Mouse (Mus musculus): ENCODE data around the gene Sppl2b.

The Sppl2b gene

GRCm38 (mm10) chr10:80897861-80898510, 42.9 kb downstream of the Sppl2b start:
- no peak for DNase-seq (ENCODE audit: low read depth)

GRCm38 (mm10) chr10:80899074-80899473, 44.0 kb downstream of the Sppl2b start:
- DNase-seq (ENCODE audit: low read depth) = no peak

- DNase-seq (ENCODE audit: low read depth) = no peak
Measured at GRCm38 (mm10) chr10:80899591-80900317, 44.7 kb downstream of the Sppl2b start.

GRCm38 (mm10) chr10:80900318-80901247, 45.5 kb downstream of the Sppl2b start, which contains the start of gene Timm13:
TSS of gene Timm13 (minus strand) at chr10:80900969.
- DNase-seq (ENCODE audit: low read depth) = peak; percentile 98

- DNase-seq (ENCODE audit: low read depth) = no peak
Measured at GRCm38 (mm10) chr10:80901409-80902272, 46.6 kb downstream of the Sppl2b start.

- DNase-seq (ENCODE audit: low read depth) = no peak
Measured at GRCm38 (mm10) chr10:80902273-80902940, 47.3 kb downstream of the Sppl2b start.

- DNase-seq (ENCODE audit: low read depth) = no peak
Measured at GRCm38 (mm10) chr10:80903282-80903681, 48.2 kb downstream of the Sppl2b start.

GRCm38 (mm10) chr10:80904004-80904693, 49.1 kb downstream of the Sppl2b start:
- no peak for DNase-seq (ENCODE audit: low read depth)

GRCm38 (mm10) chr10:80904709-80905108, 49.6 kb downstream of the Sppl2b start:
- no peak for DNase-seq (ENCODE audit: low read depth)

- no peak for DNase-seq (ENCODE audit: low read depth)
Measured at GRCm38 (mm10) chr10:80909375-80910162, 54.5 kb downstream of the Sppl2b start.

GRCm38 (mm10) chr10:80911354-80911753, 56.3 kb downstream of the Sppl2b start:
- no peak for DNase-seq (ENCODE audit: low read depth)

GRCm38 (mm10) chr10:80911891-80912290, 56.8 kb downstream of the Sppl2b start:
- no peak for DNase-seq (ENCODE audit: low read depth)

- DNase-seq (ENCODE audit: low read depth) = no peak
Measured at GRCm38 (mm10) chr10:80913364-80914011, 58.4 kb downstream of the Sppl2b start.

- DNase-seq (ENCODE audit: low read depth) = no peak
Measured at GRCm38 (mm10) chr10:80914253-80914656, 59.2 kb downstream of the Sppl2b start.

GRCm38 (mm10) chr10:80915260-80915659, 60.2 kb downstream of the Sppl2b start:
- DNase-seq (ENCODE audit: low read depth) = peak; percentile 43

GRCm38 (mm10) chr10:80915736-80916135, 60.7 kb downstream of the Sppl2b start:
- DNase-seq (ENCODE audit: low read depth) = no peak

- peak; percentile 25 for DNase-seq (ENCODE audit: low read depth)
Measured at GRCm38 (mm10) chr10:80917336-80917778, 62.3 kb downstream of the Sppl2b start.

GRCm38 (mm10) chr10:80917779-80918434, 62.8 kb downstream of the Sppl2b start, which contains the start of gene Lmnb2:
TSS of gene Lmnb2 (minus strand) at chr10:80918245.
- DNase-seq (ENCODE audit: low read depth) = peak; percentile 52

Data from c-Kit-positive CD71-positive TER-119-negative erythroid progenitor cells, embryonic 14.5 days (primary cell).